Mouse (Mus musculus) midbrain, embryonic 16.5 days (tissue): ENCODE results near the gene Arl3. TPM values are rescaled to one million over a fixed set of nuclear protein-coding genes. Genes with fewer than 3 reads are reported as not detected.

ENCODE experiments used
- ATAC-seq: fragments of 200-750 bp; cut with Nextera tagmentation; 2 replicates; pipeline ENCODE4 v1.8.0; 2017; ENCODE audit warnings: moderate TSS enrichment
- H3K27ac ChIP-seq: fragments of 300-500 bp; sonication (generic); 2 replicates; pipeline ENCODE4 v1.5.1; 2014; ENCODE audit warnings: mild to moderate bottlenecking, low read length, mixed read lengths
- H3K27me3 ChIP-seq: fragments of 300-500 bp; sonication (generic); 2 replicates; pipeline ENCODE4 v1.6.1; 2014; ENCODE audit warnings: low read depth, low read length, mixed read lengths; ENCODE audit not compliant: control insufficient read depth, insufficient read depth
- H3K36me3 ChIP-seq: fragments of 300-500 bp; sonication (generic); 2 replicates; pipeline ENCODE4 v1.6.1; 2014; ENCODE audit warnings: mild to moderate bottlenecking, low read length, moderate library complexity, mixed read lengths; ENCODE audit not compliant: control insufficient read depth, insufficient read depth
- H3K4me1 ChIP-seq: fragments of 300-500 bp; sonication (generic); 2 replicates; pipeline ENCODE4 v1.6.1; 2014; ENCODE audit warnings: mild to moderate bottlenecking, low read length, mixed read lengths; ENCODE audit not compliant: control insufficient read depth, insufficient read depth
- H3K4me2 ChIP-seq: fragments of 300-500 bp; sonication (generic); 2 replicates; pipeline ENCODE4 v1.6.1; 2014; ENCODE audit warnings: mild to moderate bottlenecking, low read length, mixed read lengths
- H3K4me3 ChIP-seq: fragments of 300-500 bp; sonication (generic); 2 replicates; pipeline ENCODE4 v1.5.1; 2014; ENCODE audit warnings: low read depth, mild to moderate bottlenecking, low read length, moderate library complexity, mixed read lengths
- H3K9ac ChIP-seq: fragments of 300-500 bp; sonication (generic); 2 replicates; pipeline ENCODE4 v1.6.1; 2014; ENCODE audit warnings: low read depth, low read length, mixed read lengths
- H3K9me3 ChIP-seq: fragments of 300-500 bp; sonication (generic); replicated peaks from 2 replicates; pipeline ENCODE4 v1.6.1; 2014; ENCODE audit warnings: mild to moderate bottlenecking, low read length, mixed read lengths; ENCODE audit not compliant: control insufficient read depth, poor library complexity, severe bottlenecking
- WGBS: fragments of 180-500 bp; shearing (Covaris S2); extraction: QIAGEN DNeasy Blood & Tissue Kit; methylation state at CpG from one replicate; pipeline ENCODE4 v1.1.7; 2014; 5-methylcytosine and 5-hydroxymethylcytosine counted together
- polyA plus RNA-seq: library from polyadenylated mRNA; unstranded; fragments of >200 nt; fragmentation: Nextera tagmentation; extraction: Ambion mirVana; gene quantifications from 2 replicates; pipeline ENCODE4 v1.2.1, GENCODE M21; 2015

The Arl3 gene
- polyA plus RNA-seq, 1 experiment from 2014 or later: 226 TPM

DNA sequence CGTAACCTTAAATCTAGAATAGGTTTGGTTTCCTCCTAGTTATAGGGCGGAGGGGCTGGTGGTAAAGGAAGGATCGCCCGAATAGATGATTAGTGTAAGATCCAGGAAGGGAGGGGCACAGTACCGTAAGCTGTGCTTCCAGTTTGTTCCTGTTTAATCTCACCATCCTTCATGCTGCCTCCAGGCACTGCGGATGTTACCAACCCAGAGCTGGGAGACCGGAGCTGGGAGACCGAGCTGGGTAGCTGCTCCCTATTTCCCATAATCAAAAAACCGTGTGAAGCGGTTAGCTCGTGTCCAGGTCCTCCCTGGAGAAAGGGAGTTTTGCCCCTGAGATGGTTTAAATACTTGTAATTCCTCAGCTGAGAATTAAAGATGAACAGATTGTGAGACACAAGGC lies 43.4 kb upstream of the Arl3 start:
- H3K27me3 ChIP-seq: no peaks in the 10 kb centered on the region
- no peak overlapping the region for H3K9ac ChIP-seq
- no peaks in the 10 kb centered on the region for H3K36me3 ChIP-seq
- no peak overlapping the region for H3K4me2 ChIP-seq
- no peaks in the 10 kb centered on the region for H3K9me3 ChIP-seq
- no peak for ATAC-seq
- no peak overlapping the region for H3K4me3 ChIP-seq
- H3K27ac ChIP-seq: no peak overlapping the region
- 88% methylated on average over 11 of the region's 11 CpGs for WGBS
- H3K4me1 ChIP-seq: peaks cover 12% of the 10 kb centered on the region; the same call in 1 of the 2 replicates

DNA sequence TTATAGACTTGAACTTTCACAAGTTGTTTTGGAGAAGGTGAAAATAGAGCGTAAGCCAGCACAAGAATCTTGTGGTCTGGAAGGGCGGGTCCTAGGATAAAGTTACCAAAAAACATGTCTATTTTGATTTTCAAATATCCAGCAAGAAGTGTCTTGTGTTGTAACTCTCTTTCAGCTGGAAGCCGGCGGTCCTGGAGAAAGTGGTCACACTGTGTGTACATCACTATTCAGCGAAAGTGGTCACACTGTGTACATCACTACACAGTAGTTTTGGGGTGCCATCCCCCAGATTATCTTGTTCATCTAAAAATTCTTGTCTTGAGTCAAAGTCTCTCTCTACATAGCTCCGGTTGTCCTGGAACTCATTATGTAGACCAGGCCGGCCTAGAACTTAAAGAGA lies 35.2 kb upstream of the Arl3 start:
- Histone ChIP-seq H3K36me3 (peaks cover 13% of the 10 kb centered on the region), H3K9ac (no peak overlapping the region), H3K27me3 (no peaks in the 10 kb centered on the region), H3K4me2 (no peak overlapping the region), H3K4me1 (no peaks in the 10 kb centered on the region), H3K9me3 (no peaks in the 10 kb centered on the region), H3K4me3 (no peak overlapping the region), H3K27ac (no peak overlapping the region)
- ATAC-seq: no peak
- WGBS: 98% methylated on average over 7 of the region's 7 CpGs

GRCm38 (mm10) chr19:46607424-46607823 lies 34.4 kb upstream of the Arl3 start:
- H3K36me3 ChIP-seq: peaks cover 13% of the 10 kb centered on the region
- WGBS: 68% methylated on average over 7 of the region's 7 CpGs
- no peak overlapping the region for H3K27ac ChIP-seq
- no peak overlapping the region for H3K9ac ChIP-seq
- no peaks in the 10 kb centered on the region for H3K27me3 ChIP-seq
- H3K4me3 ChIP-seq: no peak overlapping the region
- no peaks in the 10 kb centered on the region for H3K9me3 ChIP-seq
- no peaks in the 10 kb centered on the region for H3K4me1 ChIP-seq
- ATAC-seq: no peak
- H3K4me2 ChIP-seq: no peak overlapping the region

GRCm38 (mm10) chr19:46606718-46607117 lies 33.7 kb upstream of the Arl3 start:
- Histone ChIP-seq H3K4me3 (no peak overlapping the region), H3K27me3 (no peaks in the 10 kb centered on the region), H3K4me2 (no peak overlapping the region), H3K4me1 (no peaks in the 10 kb centered on the region), H3K36me3 (peaks cover 13% of the 10 kb centered on the region), H3K9me3 (no peaks in the 10 kb centered on the region), H3K9ac (no peak overlapping the region), H3K27ac (no peak overlapping the region)
- whole genome bisulfite sequencing: 98% methylated on average over 13 of the region's 13 CpGs
- no peak for ATAC-seq

DNA sequence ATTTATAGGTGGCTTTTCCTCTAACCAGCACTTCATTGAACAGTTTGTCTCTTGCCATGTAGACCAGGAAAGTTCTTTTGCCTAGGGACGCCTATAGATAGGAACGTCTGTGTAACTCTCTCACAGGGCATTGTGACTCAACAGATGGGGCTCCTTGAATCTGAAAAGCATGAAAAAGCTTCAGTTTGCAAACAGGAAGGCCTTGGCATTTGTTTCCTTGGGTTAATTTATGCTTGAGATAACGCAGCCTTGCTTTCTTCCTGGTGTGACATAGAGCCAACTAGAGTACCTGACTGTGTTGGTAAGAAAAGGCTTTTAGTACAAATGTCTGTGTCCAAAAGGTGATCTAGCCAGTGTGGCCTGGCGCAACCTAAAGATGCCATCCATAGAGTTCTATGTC lies 29.4 kb upstream of the Arl3 start:
- Histone ChIP-seq H3K36me3 (peaks cover 6% of the 10 kb centered on the region; the same call in 1 of the 2 replicates), H3K4me2 (no peak overlapping the region), H3K4me3 (no peak overlapping the region), H3K27ac (no peak overlapping the region), H3K4me1 (peaks cover 15% of the 10 kb centered on the region), H3K27me3 (no peaks in the 10 kb centered on the region), H3K9ac (no peak overlapping the region), H3K9me3 (no peaks in the 10 kb centered on the region)
- no peak for ATAC-seq
- WGBS: 93% methylated on average over 4 of the region's 4 CpGs

GRCm38 (mm10) chr19:46601491-46601890 lies 28.5 kb upstream of the Arl3 start:
- Histone ChIP-seq H3K4me3 (no peak overlapping the region), H3K4me1 (peaks cover 15% of the 10 kb centered on the region), H3K4me2 (no peak overlapping the region), H3K9me3 (no peaks in the 10 kb centered on the region), H3K36me3 (peaks cover 4% of the 10 kb centered on the region; the same call in 1 of the 2 replicates), H3K27me3 (no peaks in the 10 kb centered on the region), H3K9ac (no peak overlapping the region), H3K27ac (no peak overlapping the region)
- 94% methylated on average over 14 of the region's 14 CpGs for WGBS
- ATAC-seq: no peak

DNA sequence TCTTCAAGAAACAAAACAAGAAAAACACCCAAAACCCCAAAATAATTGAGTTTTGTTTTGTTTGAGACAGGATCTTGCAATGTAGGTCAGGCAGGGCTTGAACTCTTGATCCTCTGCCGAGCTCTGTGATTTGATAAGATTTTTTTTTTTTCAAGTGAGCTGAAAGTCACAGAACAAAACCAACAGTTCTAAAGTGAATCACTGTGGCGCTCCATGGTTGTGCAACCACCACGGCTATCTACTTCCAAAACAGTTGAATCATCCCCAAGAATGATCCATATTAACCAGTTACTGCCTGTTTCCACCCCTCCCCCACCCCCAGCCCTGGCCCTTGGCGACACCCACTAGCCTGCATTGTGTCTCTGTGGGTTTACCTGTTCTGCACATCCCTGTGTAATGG lies 27.4 kb upstream of the Arl3 start:
- Histone ChIP-seq H3K36me3 (no peaks in the 10 kb centered on the region), H3K9ac (no peak overlapping the region), H3K9me3 (no peaks in the 10 kb centered on the region), H3K4me1 (peaks cover 15% of the 10 kb centered on the region), H3K4me3 (no peak overlapping the region), H3K27me3 (no peaks in the 10 kb centered on the region), H3K4me2 (peak overlapping the region; percentile 95), H3K27ac (no peak overlapping the region)
- 86% methylated on average over 4 of the region's 4 CpGs for WGBS
- ATAC-seq: no peak

DNA sequence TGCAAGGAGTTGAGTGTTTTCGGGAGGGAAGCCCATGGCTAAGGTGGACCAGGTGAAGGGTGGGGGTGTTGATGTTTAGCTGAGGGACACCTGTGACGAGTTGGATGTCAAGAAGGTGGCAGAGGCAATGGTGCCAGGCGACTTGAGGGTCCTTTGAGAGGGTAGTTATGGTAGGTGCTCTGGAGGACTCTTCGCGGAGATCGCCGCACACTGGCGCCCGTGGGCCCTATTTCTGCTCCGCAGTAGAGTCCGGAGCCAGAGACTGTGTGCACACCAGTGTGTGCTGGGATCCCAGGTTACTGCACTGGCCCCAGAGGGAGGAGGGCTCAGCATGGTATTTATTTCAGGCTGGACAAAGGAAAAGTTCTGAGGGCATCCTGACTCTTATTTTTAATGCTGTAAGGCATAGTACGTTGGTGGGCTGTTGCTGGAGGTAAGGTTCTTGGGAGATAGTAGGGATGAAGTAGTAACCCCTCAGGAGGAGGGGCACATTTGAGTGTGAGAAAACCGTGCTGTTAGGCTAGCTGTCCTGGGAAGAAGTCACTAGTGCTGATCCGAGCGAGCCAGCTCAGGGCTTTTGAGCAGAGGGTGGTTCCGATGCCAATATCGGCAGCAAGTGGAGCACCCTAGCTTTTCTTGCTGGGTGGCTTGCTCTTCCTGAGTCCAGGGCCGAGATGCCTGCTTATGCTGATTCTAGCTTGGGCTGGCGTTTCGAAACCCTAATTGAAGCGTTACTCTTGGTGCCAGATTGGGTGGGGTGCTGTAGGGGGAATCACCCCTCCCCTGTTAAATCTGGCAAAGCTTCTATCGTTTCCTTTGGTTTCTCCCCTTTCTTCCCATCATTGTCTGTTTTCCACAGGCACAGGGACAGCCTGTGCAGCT lies 26.6 kb upstream of the Arl3 start:
- Histone ChIP-seq H3K27me3 (no peaks in the 10 kb centered on the region), H3K4me2 (peak overlapping the region; percentile 95), H3K4me1 (peaks cover 15% of the 10 kb centered on the region), H3K9ac (peak overlapping the region; percentile 90), H3K4me3 (peak overlapping the region; percentile 90), H3K27ac (peak overlapping the region; percentile 71; the same call in 1 of the 2 replicates), H3K36me3 (peaks cover 2% of the 10 kb centered on the region; the same call in 1 of the 2 replicates), H3K9me3 (no peaks in the 10 kb centered on the region)
- 18% methylated on average over 22 of the region's 22 CpGs for WGBS
- ATAC-seq: peak; percentile 26

- H3K4me2 ChIP-seq: peak within 1 kb of the TSS; percentile 95
- WGBS: under 1% methylated on average over 22 of the region's 22 CpGs
- H3K27ac ChIP-seq: peak within 1 kb of the TSS; percentile 71; the same call in 1 of the 2 replicates
- peak within 1 kb of the TSS; percentile 90 for H3K4me3 ChIP-seq
- peak within 1 kb of the TSS; percentile 90 for H3K9ac ChIP-seq
- H3K36me3 ChIP-seq: peaks cover 7% of the 10 kb centered on the region
- peak; percentile 99 for ATAC-seq
- no peaks in the 10 kb centered on the region for H3K9me3 ChIP-seq
- no peaks in the 10 kb centered on the region for H3K27me3 ChIP-seq
- H3K4me1 ChIP-seq: peaks cover 15% of the 10 kb centered on the region
These were observed 25.8 kb upstream of the Arl3 start, which contains the start of gene Wbp1l for GRCm38 (mm10) chr19:46598720-46599252. Gene Wbp1l (plus strand): TSS chr19:46599084.
